Mouse (Mus musculus): ENCODE results near the gene Txndc2.

Gene Txndc2

GRCm38 (mm10) chr17:65641734-65642218, at the start of gene Txndc2:
Gene Txndc2, minus strand, starts transcription at chr17:65642168.
- no peak for DNase-seq (ENCODE audit: extremely low spot score)

GRCm38 (mm10) chr17:65683731-65684130, 41.8 kb upstream of the Txndc2 start:
- DNase-seq (ENCODE audit: extremely low spot score) = no peak

GRCm38 (mm10) chr17:65683316-65683715, 41.3 kb upstream of the Txndc2 start:
- no peak for DNase-seq (ENCODE audit: extremely low spot score)

- no peak for DNase-seq (ENCODE audit: extremely low spot score)
Measured at GRCm38 (mm10) chr17:65682071-65682680, 40.2 kb upstream of the Txndc2 start.

- DNase-seq (ENCODE audit: extremely low spot score) = no peak
Measured at GRCm38 (mm10) chr17:65681516-65681915, 39.5 kb upstream of the Txndc2 start.

- DNase-seq (ENCODE audit: extremely low spot score) = no peak
Measured at GRCm38 (mm10) chr17:65680801-65681412, 38.9 kb upstream of the Txndc2 start.

- DNase-seq (ENCODE audit: extremely low spot score) = no peak
Measured at GRCm38 (mm10) chr17:65679806-65680446, 38.0 kb upstream of the Txndc2 start.

GRCm38 (mm10) chr17:65677742-65678141, 35.8 kb upstream of the Txndc2 start:
- DNase-seq (ENCODE audit: extremely low spot score) = no peak

- no peak for DNase-seq (ENCODE audit: extremely low spot score)
Measured at GRCm38 (mm10) chr17:65676536-65676935, 34.6 kb upstream of the Txndc2 start.

- no peak for DNase-seq (ENCODE audit: extremely low spot score)
Measured at GRCm38 (mm10) chr17:65675985-65676384, 34.0 kb upstream of the Txndc2 start.

- no peak for DNase-seq (ENCODE audit: extremely low spot score)
Measured at GRCm38 (mm10) chr17:65674710-65675171, 32.8 kb upstream of the Txndc2 start.

- no peak for DNase-seq (ENCODE audit: extremely low spot score)
Measured at GRCm38 (mm10) chr17:65672926-65673325, 31.0 kb upstream of the Txndc2 start.

- DNase-seq (ENCODE audit: extremely low spot score) = no peak
Measured at GRCm38 (mm10) chr17:65669061-65669460, 27.1 kb upstream of the Txndc2 start.

- no peak for DNase-seq (ENCODE audit: extremely low spot score)
Measured at GRCm38 (mm10) chr17:65667792-65668191, 25.8 kb upstream of the Txndc2 start.

- no peak for DNase-seq (ENCODE audit: extremely low spot score)
Measured at GRCm38 (mm10) chr17:65666388-65667161, 24.6 kb upstream of the Txndc2 start.

GRCm38 (mm10) chr17:65665786-65666387, 23.9 kb upstream of the Txndc2 start:
- no peak for DNase-seq (ENCODE audit: extremely low spot score)

GRCm38 (mm10) chr17:65663329-65664078, 21.5 kb upstream of the Txndc2 start:
- no peak for DNase-seq (ENCODE audit: extremely low spot score)

GRCm38 (mm10) chr17:65662662-65663061, 20.7 kb upstream of the Txndc2 start:
- DNase-seq (ENCODE audit: extremely low spot score) = no peak

GRCm38 (mm10) chr17:65658416-65658815, 16.4 kb upstream of the Txndc2 start:
- DNase-seq (ENCODE audit: extremely low spot score) = no peak

GRCm38 (mm10) chr17:65657958-65658357, 16.0 kb upstream of the Txndc2 start:
- DNase-seq (ENCODE audit: extremely low spot score) = no peak

GRCm38 (mm10) chr17:65656731-65657130, 14.8 kb upstream of the Txndc2 start:
- no peak for DNase-seq (ENCODE audit: extremely low spot score)

Data from embryo, embryonic 9.5 days (tissue).